Mouse (Mus musculus) midbrain, embryonic 14.5 days (tissue): ENCODE data around the gene Minos1. TPM values are rescaled to one million over a fixed set of nuclear protein-coding genes. Genes with fewer than 3 reads are reported as not detected.

Source experiments
- ATAC-seq: fragments of 200-750 bp; cut with Nextera tagmentation; 2 replicates; pipeline ENCODE4 v1.8.0; 2017; ENCODE audit warnings: moderate number of reproducible peaks, moderate library complexity; ENCODE audit not compliant: low FRiP score, low TSS enrichment
- DNase-seq: peaks from one replicate; pipeline ENCODE4 v3.0.0-alpha.2; 2015
- H3K27ac ChIP-seq: fragments of 300-500 bp; sonication (generic); replicated peaks from 2 replicates; pipeline ENCODE4 v1.5.1; 2014; ENCODE audit warnings: mild to moderate bottlenecking, low read depth, low read length, moderate library complexity
- H3K27me3 ChIP-seq: fragments of 300-500 bp; sonication (generic); 2 replicates; pipeline ENCODE4 v1.6.1; 2014; ENCODE audit warnings: low read length, control low read depth, mixed read lengths; ENCODE audit not compliant: control insufficient read depth, insufficient read depth
- H3K36me3 ChIP-seq: fragments of 300-500 bp; sonication (generic); 2 replicates; pipeline ENCODE4 v1.6.1; 2014; ENCODE audit warnings: low read length, control low read depth; ENCODE audit not compliant: control insufficient read depth, insufficient read depth
- H3K4me1 ChIP-seq: fragments of 300-500 bp; sonication (generic); 2 replicates; pipeline ENCODE4 v1.6.1; 2014; ENCODE audit warnings: mild to moderate bottlenecking, antibody characterized with exemption, low read length, control low read depth; ENCODE audit not compliant: control insufficient read depth, insufficient read depth
- H3K4me2 ChIP-seq: fragments of 300-500 bp; sonication (generic); 2 replicates; pipeline ENCODE4 v1.6.1; 2014; ENCODE audit warnings: mild to moderate bottlenecking, low read length, moderate library complexity
- H3K4me3 ChIP-seq: fragments of 300-500 bp; sonication (generic); replicated peaks from 2 replicates; pipeline ENCODE4 v1.5.1; 2014; ENCODE audit warnings: low read depth, low read length
- H3K9ac ChIP-seq: fragments of 300-500 bp; sonication (generic); replicated peaks from 2 replicates; pipeline ENCODE4 v1.6.1; 2014; ENCODE audit warnings: mild to moderate bottlenecking, low read length, moderate library complexity
- H3K9me3 ChIP-seq: fragments of 300-500 bp; sonication (generic); 2 replicates; pipeline ENCODE4 v1.6.1; 2016; ENCODE audit warnings: low read length, control low read depth, mixed read lengths; ENCODE audit not compliant: control insufficient read depth
- WGBS: fragments of 180-500 bp; shearing (Covaris S2); extraction: QIAGEN DNeasy Blood & Tissue Kit; methylation state at CpG from one replicate; pipeline ENCODE4 v1.1.7; 2014; 5-methylcytosine and 5-hydroxymethylcytosine counted together
- polyA plus RNA-seq: library from polyadenylated mRNA; unstranded; fragments of >200 nt; fragmentation: Nextera tagmentation; extraction: Ambion mirVana; gene quantifications from 2 replicates; pipeline ENCODE4 v1.2.1, GENCODE M21; 2014

Gene Minos1
- polyA plus RNA-seq, 1 experiment from 2014 or later, result 346 TPM

GRCm38 (mm10) chr4:139131858-139132672 is 1.2 kb upstream of the Minos1 start:
- no peaks in the 10 kb centered on the region for H3K27me3 ChIP-seq
- WGBS, result 86% methylated on average over 14 of the region's 14 CpGs
- no peak overlapping the region for H3K9ac ChIP-seq
- H3K27ac ChIP-seq, result no peak overlapping the region
- peak overlapping the region; percentile 96; the same call in 1 of the 2 replicates for H3K4me3 ChIP-seq
- peaks cover 18% of the 10 kb centered on the region for H3K4me1 ChIP-seq
- H3K9me3 ChIP-seq, result no peaks in the 10 kb centered on the region
- peak overlapping the region; percentile 91 for H3K4me2 ChIP-seq
- no peaks in the 10 kb centered on the region for H3K36me3 ChIP-seq
- ATAC-seq (no peak), DNase-seq (no peak)

DNA sequence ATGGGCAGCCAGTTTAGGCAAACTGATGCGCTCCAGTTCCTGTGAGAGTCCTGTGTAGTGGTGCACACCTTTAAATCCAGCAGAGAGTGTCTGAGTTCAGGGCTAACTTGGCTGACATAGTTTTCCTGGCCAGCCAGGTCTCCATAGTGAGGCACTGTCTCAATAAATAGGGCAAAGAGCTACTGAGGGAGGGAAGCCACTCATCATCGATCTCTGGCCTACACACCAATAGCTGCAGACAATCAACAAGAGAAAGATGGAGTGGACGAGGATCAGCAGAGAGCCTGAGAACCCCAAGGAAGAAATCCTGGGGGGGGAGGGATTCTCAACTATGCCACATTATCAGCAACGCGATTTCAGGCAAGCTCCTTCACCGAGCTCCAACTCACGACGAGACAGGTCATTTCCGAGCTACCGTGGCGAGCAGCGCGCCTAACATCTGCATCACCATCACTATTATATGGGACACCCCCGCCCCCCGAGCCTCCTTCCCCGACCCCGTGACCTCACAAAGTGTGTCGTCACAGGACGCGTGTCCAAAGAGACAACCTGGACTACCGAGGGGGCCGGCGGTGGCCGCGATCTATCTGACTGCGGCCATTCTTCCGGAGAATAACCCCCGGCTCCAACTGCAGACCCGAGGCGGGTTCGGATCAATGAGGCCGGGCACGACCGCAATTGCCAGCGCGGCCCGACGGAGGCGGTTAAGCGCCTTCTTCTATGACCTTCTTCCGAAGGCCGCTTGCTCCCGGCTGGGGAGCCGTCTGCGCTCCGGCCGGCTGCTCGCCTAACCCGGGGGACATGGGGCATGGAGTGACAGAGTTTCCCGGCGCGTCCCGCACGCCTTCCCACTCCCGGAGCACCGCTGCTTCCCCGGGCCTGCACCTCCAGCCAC is 860 bp downstream of the Minos1 start:
- Histone ChIP-seq H3K36me3 (no peaks in the 10 kb centered on the region), H3K9me3 (no peaks in the 10 kb centered on the region), H3K4me3 (peak overlapping the region; percentile 96), H3K4me1 (peaks cover 18% of the 10 kb centered on the region), H3K4me2 (peak overlapping the region; percentile 91), H3K27me3 (no peaks in the 10 kb centered on the region), H3K27ac (peak overlapping the region; percentile 88), H3K9ac (peak overlapping the region; percentile 86)
- peak; percentile 25; the same call in 1 of the 2 replicates for ATAC-seq
- DNase-seq, result peak; percentile 49
- 3% methylated on average over 57 of the region's 57 CpGs for WGBS

DNA sequence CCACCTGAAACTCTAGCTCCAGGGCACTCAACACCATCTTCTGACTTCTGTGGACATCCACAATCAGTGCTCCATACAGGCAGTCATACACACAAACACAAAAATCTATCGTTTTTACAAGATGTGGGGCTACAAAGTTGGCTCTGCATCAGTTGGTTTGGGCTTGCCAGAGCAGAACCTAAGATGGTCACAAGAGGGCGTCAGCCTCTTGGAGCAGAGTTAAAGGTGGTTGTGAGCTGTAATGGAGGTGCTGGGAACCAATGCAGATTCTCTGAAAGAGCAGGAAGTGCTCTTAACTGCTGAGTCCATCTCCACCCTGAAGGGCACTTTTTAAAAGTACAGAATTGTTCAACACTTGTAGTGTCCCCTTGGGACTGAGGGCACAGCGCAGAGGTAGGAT is 4.4 kb downstream of the Minos1 start:
- no peak overlapping the region for H3K4me2 ChIP-seq
- DNase-seq (no peak), ATAC-seq (no peak)
- no peaks in the 10 kb centered on the region for H3K9me3 ChIP-seq
- H3K9ac ChIP-seq, result no peak overlapping the region
- no peaks in the 10 kb centered on the region for H3K36me3 ChIP-seq
- no peaks in the 10 kb centered on the region for H3K27me3 ChIP-seq
- no peak overlapping the region for H3K27ac ChIP-seq
- no peak overlapping the region for H3K4me3 ChIP-seq
- H3K4me1 ChIP-seq, result peaks cover 11% of the 10 kb centered on the region
- 95% methylated on average over 3 of the region's 3 CpGs for WGBS

DNA sequence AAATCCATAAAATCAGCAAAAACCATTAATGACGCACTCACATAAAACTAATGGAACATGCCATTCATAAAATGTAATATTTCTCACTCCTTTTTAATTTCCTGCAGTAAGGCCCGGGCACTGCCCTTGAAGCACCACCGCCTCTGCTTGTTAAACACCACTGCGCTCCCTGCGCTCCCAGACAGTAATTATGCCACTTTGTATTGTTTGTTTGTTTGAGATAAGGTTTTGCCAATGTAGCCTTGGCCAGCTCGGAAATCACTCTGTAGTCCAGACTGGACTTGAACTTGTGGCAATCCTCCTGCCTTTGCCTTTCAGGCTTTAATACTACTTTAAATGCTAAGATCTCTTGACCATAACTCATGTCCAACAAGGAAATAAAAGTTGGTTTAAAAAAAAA is 6.0 kb downstream of the Minos1 start:
- Histone ChIP-seq H3K27me3 (no peaks in the 10 kb centered on the region), H3K27ac (no peak overlapping the region), H3K36me3 (no peaks in the 10 kb centered on the region), H3K9me3 (no peaks in the 10 kb centered on the region), H3K9ac (no peak overlapping the region), H3K4me3 (no peak overlapping the region), H3K4me2 (no peak overlapping the region), H3K4me1 (peaks cover 10% of the 10 kb centered on the region)
- 94% methylated on average over 6 of the region's 6 CpGs for whole genome bisulfite sequencing
- DNase-seq (no peak), ATAC-seq (no peak)

GRCm38 (mm10) chr4:139122557-139122956 is 8.4 kb downstream of the Minos1 start:
- Histone ChIP-seq H3K27me3 (no peaks in the 10 kb centered on the region), H3K36me3 (no peaks in the 10 kb centered on the region), H3K27ac (no peak overlapping the region), H3K4me2 (no peak overlapping the region), H3K9me3 (no peaks in the 10 kb centered on the region), H3K4me3 (no peak overlapping the region), H3K9ac (no peak overlapping the region), H3K4me1 (no peaks in the 10 kb centered on the region)
- 96% methylated on average over 4 of the region's 4 CpGs for WGBS
- ATAC-seq (no peak), DNase-seq (no peak)

DNA sequence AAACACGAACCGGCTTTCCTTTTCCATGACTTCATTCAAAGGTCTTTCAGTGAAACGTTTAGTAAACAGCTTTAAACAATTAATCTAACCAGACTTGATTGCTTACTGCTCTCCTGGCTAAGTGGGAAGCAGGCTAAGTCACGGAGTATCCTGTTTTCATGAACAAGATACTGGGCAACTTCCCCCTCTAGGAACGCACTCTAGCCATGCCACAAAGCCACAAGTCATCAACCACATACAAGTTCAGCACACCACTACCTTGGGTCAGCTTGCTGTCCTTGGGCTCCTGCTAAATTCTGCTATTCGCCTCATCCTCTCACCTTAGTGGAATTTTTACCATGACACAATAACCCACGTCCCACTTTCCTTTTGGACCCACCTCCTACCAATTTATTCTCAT is 9.9 kb downstream of the Minos1 start:
- DNase-seq, result no peak
- Histone ChIP-seq H3K4me2 (no peak overlapping the region), H3K27me3 (no peaks in the 10 kb centered on the region), H3K4me1 (no peaks in the 10 kb centered on the region), H3K9ac (no peak overlapping the region), H3K9me3 (no peaks in the 10 kb centered on the region), H3K36me3 (no peaks in the 10 kb centered on the region), H3K27ac (no peak overlapping the region), H3K4me3 (no peak overlapping the region)
- no peak for ATAC-seq
- WGBS, result 86% methylated on average over 7 of the region's 7 CpGs

DNA sequence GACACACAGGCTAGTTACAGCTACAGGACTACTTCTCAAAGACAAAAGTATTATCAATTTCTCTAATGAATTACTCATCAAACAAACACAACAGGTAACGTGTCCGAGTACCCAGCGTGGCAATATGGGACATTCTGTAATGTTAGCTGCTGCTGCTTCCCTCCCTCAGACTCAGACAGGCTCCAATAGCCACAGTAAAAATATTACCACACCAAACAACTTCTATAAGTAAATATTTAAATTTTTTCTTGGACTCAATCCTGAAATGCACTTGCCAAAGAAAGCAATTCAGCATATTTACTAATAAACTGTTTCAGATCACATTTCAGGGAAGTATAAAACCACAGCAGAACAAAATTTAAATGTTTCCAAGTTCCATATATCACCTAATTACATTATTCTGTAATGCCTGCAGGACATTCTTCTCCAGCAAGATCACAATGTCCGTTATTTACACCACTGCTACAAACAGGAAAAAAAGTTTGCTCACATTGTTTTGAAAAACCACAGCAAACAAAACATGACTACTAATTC is 10.6 kb downstream of the Minos1 start:
- Histone ChIP-seq H3K4me1 (no peaks in the 10 kb centered on the region), H3K9me3 (no peaks in the 10 kb centered on the region), H3K4me3 (no peak overlapping the region), H3K36me3 (no peaks in the 10 kb centered on the region), H3K27me3 (no peaks in the 10 kb centered on the region), H3K27ac (no peak overlapping the region), H3K4me2 (no peak overlapping the region), H3K9ac (no peak overlapping the region)
- DNase-seq (no peak), ATAC-seq (no peak)
- 86% methylated on average over 4 of the region's 4 CpGs for WGBS

GRCm38 (mm10) chr4:139116356-139117063 is 14.4 kb downstream of the Minos1 start:
- H3K27ac ChIP-seq, result no peak overlapping the region
- DNase-seq (no peak), ATAC-seq (no peak)
- 0 out of 2 replicates have a peak, but pooled peaks cover 9% of the 10 kb centered on the region for H3K4me1 ChIP-seq
- no peaks in the 10 kb centered on the region for H3K36me3 ChIP-seq
- H3K4me2 ChIP-seq, result no peak overlapping the region
- no peak overlapping the region for H3K4me3 ChIP-seq
- WGBS, result 84% methylated on average over 3 of the region's 3 CpGs
- H3K27me3 ChIP-seq, result no peaks in the 10 kb centered on the region
- no peaks in the 10 kb centered on the region for H3K9me3 ChIP-seq
- H3K9ac ChIP-seq, result no peak overlapping the region
